Mouse (Mus musculus): ENCODE data around the gene Luc7l2. TPM values are rescaled to one million over a fixed set of nuclear protein-coding genes. Genes with fewer than 3 reads are reported as not detected.

The Luc7l2 gene
- total and polyA plus RNA-seq, 3 experiments, result 75.8 to 400 (median 211) TPM

GRCm38 (mm10) chr6:38641228-38641627, 90.1 kb downstream of the Luc7l2 start:
- DNase-seq (ENCODE audit: low spot score) (no peak), ATAC-seq (ENCODE audit: extremely low read depth, insufficient number of reproducible peaks, low FRiP score, poor library complexity, severe bottlenecking) (no peak)
- peaks cover 81% of the 10 kb centered on the region for H3K27me3 ChIP-seq (ENCODE audit: insufficient read depth, low read length)
- no peaks in the 10 kb centered on the region for H3K36me3 ChIP-seq (replicated peaks)
- H3K4me3 ChIP-seq (ENCODE audit: low read depth, low read length), result no peak overlapping the region
- TF ChIP-seq GATA2 (IDR thresholded peaks at IDR 0.05; ENCODE audit: borderline replicate concordance, low read depth, low read length), result no peak
- no peak for TF ChIP-seq POLR2AphosphoS5 (IDR thresholded peaks at IDR 0.05; ENCODE audit: insufficient replicate concordance, low read depth, low read length)
- no peak for TF ChIP-seq CTCF (IDR thresholded peaks at IDR 0.05; ENCODE audit: low read depth, low read length)
- no peak for TF ChIP-seq GATA1 (IDR thresholded peaks at IDR 0.05; ENCODE audit: borderline replicate concordance, low read length)
- no peak for TF ChIP-seq TAL1 (conservative IDR thresholded peaks at IDR 0.05; ENCODE audit: low read depth, low read length)
- H3K9me3 ChIP-seq (replicated peaks), result no peaks in the 10 kb centered on the region; the same call in 1 of the 2 replicates
- H3K4me1 ChIP-seq (ENCODE audit: insufficient read depth, low read depth, low read length), result peaks cover 19% of the 10 kb centered on the region

- no peak for TF ChIP-seq TAL1 (conservative IDR thresholded peaks at IDR 0.05; ENCODE audit: low read depth, low read length)
- TF ChIP-seq CTCF (IDR thresholded peaks at IDR 0.05; ENCODE audit: low read depth, low read length), result no peak
- no peak for TF ChIP-seq GATA1 (IDR thresholded peaks at IDR 0.05; ENCODE audit: borderline replicate concordance, low read length)
- TF ChIP-seq POLR2AphosphoS5 (IDR thresholded peaks at IDR 0.05; ENCODE audit: insufficient replicate concordance, low read depth, low read length), result no peak
- TF ChIP-seq GATA2 (IDR thresholded peaks at IDR 0.05; ENCODE audit: borderline replicate concordance, low read depth, low read length), result no peak
- Histone ChIP-seq H3K4me1 (ENCODE audit: insufficient read depth, low read depth, low read length) (peaks cover 15% of the 10 kb centered on the region), H3K36me3 (replicated peaks) (no peaks in the 10 kb centered on the region), H3K9me3 (replicated peaks) (no peaks in the 10 kb centered on the region; the same call in 1 of the 2 replicates), H3K4me3 (ENCODE audit: low read depth, low read length) (no peak overlapping the region), H3K27me3 (ENCODE audit: insufficient read depth, low read length) (peaks cover 81% of the 10 kb centered on the region)
- DNase-seq (ENCODE audit: low spot score), result no peak
- ATAC-seq (ENCODE audit: extremely low read depth, insufficient number of reproducible peaks, low FRiP score, poor library complexity, severe bottlenecking), result no peak
Observed at GRCm38 (mm10) chr6:38641645-38642044, 90.5 kb downstream of the Luc7l2 start.

GRCm38 (mm10) chr6:38642593-38642992, 91.5 kb downstream of the Luc7l2 start:
- Histone ChIP-seq H3K4me3 (ENCODE audit: low read depth, low read length) (no peak overlapping the region), H3K4me1 (ENCODE audit: insufficient read depth, low read depth, low read length) (peaks cover 5% of the 10 kb centered on the region; the same call in 1 of the 2 replicates), H3K27me3 (ENCODE audit: insufficient read depth, low read length) (peaks cover 77% of the 10 kb centered on the region), H3K36me3 (replicated peaks) (no peaks in the 10 kb centered on the region), H3K9me3 (replicated peaks) (no peaks in the 10 kb centered on the region)
- ATAC-seq (ENCODE audit: extremely low read depth, insufficient number of reproducible peaks, low FRiP score, poor library complexity, severe bottlenecking) (no peak), DNase-seq (ENCODE audit: low spot score) (no peak)
- TF ChIP-seq CTCF (IDR thresholded peaks at IDR 0.05; ENCODE audit: low read depth, low read length) (no peak), GATA2 (IDR thresholded peaks at IDR 0.05; ENCODE audit: borderline replicate concordance, low read depth, low read length) (no peak), GATA1 (IDR thresholded peaks at IDR 0.05; ENCODE audit: borderline replicate concordance, low read length) (no peak), POLR2AphosphoS5 (IDR thresholded peaks at IDR 0.05; ENCODE audit: insufficient replicate concordance, low read depth, low read length) (no peak), TAL1 (conservative IDR thresholded peaks at IDR 0.05; ENCODE audit: low read depth, low read length) (no peak)

GRCm38 (mm10) chr6:38643039-38643438, 91.9 kb downstream of the Luc7l2 start:
- H3K36me3 ChIP-seq (replicated peaks), result no peaks in the 10 kb centered on the region
- TF ChIP-seq GATA1 (IDR thresholded peaks at IDR 0.05; ENCODE audit: borderline replicate concordance, low read length), result no peak
- no peak for TF ChIP-seq CTCF (IDR thresholded peaks at IDR 0.05; ENCODE audit: low read depth, low read length)
- no peak for TF ChIP-seq POLR2AphosphoS5 (IDR thresholded peaks at IDR 0.05; ENCODE audit: insufficient replicate concordance, low read depth, low read length)
- no peak for TF ChIP-seq GATA2 (IDR thresholded peaks at IDR 0.05; ENCODE audit: borderline replicate concordance, low read depth, low read length)
- no peak for TF ChIP-seq TAL1 (conservative IDR thresholded peaks at IDR 0.05; ENCODE audit: low read depth, low read length)
- H3K9me3 ChIP-seq (replicated peaks), result no peaks in the 10 kb centered on the region
- H3K4me3 ChIP-seq (ENCODE audit: low read depth, low read length), result no peak overlapping the region
- H3K27me3 ChIP-seq (ENCODE audit: insufficient read depth, low read length), result peaks cover 77% of the 10 kb centered on the region
- no peak for ATAC-seq (ENCODE audit: extremely low read depth, insufficient number of reproducible peaks, low FRiP score, poor library complexity, severe bottlenecking)
- peaks cover 4% of the 10 kb centered on the region; the same call in 1 of the 2 replicates for H3K4me1 ChIP-seq (ENCODE audit: insufficient read depth, low read depth, low read length)
- no peak for DNase-seq (ENCODE audit: low spot score)

GRCm38 (mm10) chr6:38649545-38649944, 98.4 kb downstream of the Luc7l2 start:
- Histone ChIP-seq H3K4me3 (ENCODE audit: low read depth, low read length) (no peak overlapping the region), H3K9me3 (replicated peaks) (no peaks in the 10 kb centered on the region), H3K4me1 (ENCODE audit: insufficient read depth, low read depth, low read length) (peaks cover 2% of the 10 kb centered on the region; the same call in 1 of the 2 replicates), H3K27me3 (ENCODE audit: insufficient read depth, low read length) (peaks cover 57% of the 10 kb centered on the region), H3K36me3 (replicated peaks) (no peaks in the 10 kb centered on the region)
- no peak for DNase-seq (ENCODE audit: low spot score)
- no peak for ATAC-seq (ENCODE audit: extremely low read depth, insufficient number of reproducible peaks, low FRiP score, poor library complexity, severe bottlenecking)
- TF ChIP-seq POLR2AphosphoS5 (IDR thresholded peaks at IDR 0.05; ENCODE audit: insufficient replicate concordance, low read depth, low read length) (no peak), CTCF (IDR thresholded peaks at IDR 0.05; ENCODE audit: low read depth, low read length) (no peak), TAL1 (conservative IDR thresholded peaks at IDR 0.05; ENCODE audit: low read depth, low read length) (no peak), GATA2 (IDR thresholded peaks at IDR 0.05; ENCODE audit: borderline replicate concordance, low read depth, low read length) (no peak), GATA1 (IDR thresholded peaks at IDR 0.05; ENCODE audit: borderline replicate concordance, low read length) (no peak)

- peak; percentile 28; the same call in 1 of the 2 replicates for ATAC-seq (ENCODE audit: extremely low read depth, insufficient number of reproducible peaks, low FRiP score, poor library complexity, severe bottlenecking)
- DNase-seq (ENCODE audit: low spot score), result peak; percentile 81
- no peaks in the 10 kb centered on the region for H3K36me3 ChIP-seq (replicated peaks)
Observed at GRCm38 (mm10) chr6:38650263-38650937, 99.3 kb downstream of the Luc7l2 start.

More at GRCm38 (mm10) chr6:38650263-38650937, 99.3 kb downstream of the Luc7l2 start:
- Histone ChIP-seq H3K4me1 (ENCODE audit: insufficient read depth, low read depth, low read length) (peaks cover 2% of the 10 kb centered on the region; the same call in 1 of the 2 replicates), H3K27me3 (ENCODE audit: insufficient read depth, low read length) (peaks cover 49% of the 10 kb centered on the region), H3K9me3 (replicated peaks) (no peaks in the 10 kb centered on the region), H3K4me3 (ENCODE audit: low read depth, low read length) (no peak overlapping the region)
- no peak for TF ChIP-seq GATA1 (IDR thresholded peaks at IDR 0.05; ENCODE audit: borderline replicate concordance, low read length)
- peak; percentile 95 for TF ChIP-seq CTCF (IDR thresholded peaks at IDR 0.05; ENCODE audit: low read depth, low read length)

Other genes with a start within 250 kb of the Luc7l2 start
- 210 and 217 TPM in 2 replicates for gene Zc3hav1, start 196.7 kb upstream of the Luc7l2 start, total RNA-seq (2014; fragmentation: Nextera tagmentation)
- gene Zc3hav1, start 196.7 kb upstream of the Luc7l2 start, total RNA-seq (2017), result 107 and 112 TPM in 2 replicates
- 44.0 and 45.8 TPM in 2 replicates for gene Zc3hav1, start 196.7 kb upstream of the Luc7l2 start, polyA plus RNA-seq (2012)
- 6.1 and 6.5 TPM in 2 replicates for gene Ttc26, start 169.9 kb upstream of the Luc7l2 start, total RNA-seq (2014; fragmentation: Nextera tagmentation)
- 2.7 and 5.9 TPM in 2 replicates for gene Ttc26, start 169.9 kb upstream of the Luc7l2 start, total RNA-seq (2017)
- 0.31 and 0.89 TPM in 2 replicates for gene Ttc26, start 169.9 kb upstream of the Luc7l2 start, polyA plus RNA-seq (2012)
- 108 and 124 TPM in 2 replicates for gene Ubn2, start 117.4 kb upstream of the Luc7l2 start, total RNA-seq (2014; fragmentation: Nextera tagmentation)
- 25.8 and 26.9 TPM in 2 replicates for gene Ubn2, start 117.4 kb upstream of the Luc7l2 start, total RNA-seq (2017)
- gene Ubn2, start 117.4 kb upstream of the Luc7l2 start, polyA plus RNA-seq (2012), result 3.6 and 4.1 TPM in 2 replicates
- 6.4 and 16.7 TPM in 2 replicates for gene Fmc1, start 17.8 kb upstream of the Luc7l2 start, total RNA-seq (2014; fragmentation: Nextera tagmentation)
- 39.5 and 55.9 TPM in 2 replicates for gene Fmc1, start 17.8 kb upstream of the Luc7l2 start, total RNA-seq (2017)
- 178 and 230 TPM in 2 replicates for gene Fmc1, start 17.8 kb upstream of the Luc7l2 start, polyA plus RNA-seq (2012)
- gene Klrg2, start 85.9 kb downstream of the Luc7l2 start, total RNA-seq (2014; fragmentation: Nextera tagmentation), result not detected in 2 replicates
- gene Klrg2, start 85.9 kb downstream of the Luc7l2 start, total RNA-seq (2017), result 0.05 and 0.06 TPM in 2 replicates
- 0.01 TPM in 1 of 2 replicates, not detected in the other for gene Klrg2, start 85.9 kb downstream of the Luc7l2 start, polyA plus RNA-seq (2012)
- not detected in 2 replicates for gene Clec2l, start 111.7 kb downstream of the Luc7l2 start, total RNA-seq (2014; fragmentation: Nextera tagmentation)
- not detected in 2 replicates for gene Clec2l, start 111.7 kb downstream of the Luc7l2 start, total RNA-seq (2017)
- not detected in 2 replicates for gene Clec2l, start 111.7 kb downstream of the Luc7l2 start, polyA plus RNA-seq (2012)

Measured in G1E (cell line).